Mouse (Mus musculus): ENCODE data around the gene 2010111I01Rik.

GRCm38 (mm10) chr13:63260133-63260532 lies 295.4 kb downstream of the 2010111I01Rik start:
- TF ChIP-seq POLR2A (IDR thresholded peaks at IDR 0.05; ENCODE audit: borderline replicate concordance, low read depth, low read length) (no peak), CTCF (IDR thresholded peaks at IDR 0.05; ENCODE audit: low read depth, low read length) (no peak)

Measured in bone marrow macrophage, adult 2 months (primary cell).